Mouse (Mus musculus): ENCODE results near the gene Rbm8a. TPM values are rescaled to one million over a fixed set of nuclear protein-coding genes. Genes with fewer than 3 reads are reported as not detected.
A peak's percentile ranks its signal among the peaks of the same experiment; 100 is the strongest.

The Rbm8a gene
- total RNA-seq (2021), result 10 to 100 TPM; 57.0 to 65.1 TPM
- long read RNA-seq, experiment 1, transcript Rbm8a-202 (6 exons, 2,604 nt), result minor isoform, 14 of 44 reads
- long read RNA-seq, experiment 1, transcript Rbm8a-201 (6 exons, 2,608 nt), result major isoform, 20 of 44 reads
- long read RNA-seq, experiment 1, partial matches to known transcripts, result 2 of 44 reads
- long read RNA-seq, experiment 1, other reads (novel, unspliced or antisense), result 8 of 44 reads
- long read RNA-seq, experiment 2, transcript Rbm8a-201 (6 exons, 2,608 nt), result major isoform, 28 of 52 reads
- long read RNA-seq, experiment 2, transcript Rbm8a-202 (6 exons, 2,604 nt), result minor isoform, 14 of 52 reads
- long read RNA-seq, experiment 2, partial matches to known transcripts, result 3 of 52 reads
- long read RNA-seq, experiment 2, other reads (novel, unspliced or antisense), result 7 of 52 reads

- DNase-seq, result peak; percentile 94
Measured at GRCm38 (mm10) chr3:96629729-96630600, at the start of gene Rbm8a. Rbm8a (plus strand) TSS chr3:96629933.

- DNase-seq, result no peak
Measured at GRCm38 (mm10) chr3:96581141-96581540, 48.6 kb upstream of the Rbm8a start.

GRCm38 (mm10) chr3:96581771-96582515 lies 47.8 kb upstream of the Rbm8a start:
- DNase-seq, result no peak

- no peak for DNase-seq
Measured at GRCm38 (mm10) chr3:96583386-96583785, 46.3 kb upstream of the Rbm8a start.

- DNase-seq, result no peak
Measured at GRCm38 (mm10) chr3:96590657-96591056, 39.1 kb upstream of the Rbm8a start.

GRCm38 (mm10) chr3:96593374-96593773 lies 36.4 kb upstream of the Rbm8a start:
- no peak for DNase-seq

GRCm38 (mm10) chr3:96593790-96594560 lies 35.8 kb upstream of the Rbm8a start, which contains the start of gene Polr3gl:
Polr3gl (minus strand) TSS chr3:96594181.
- peak; percentile 91 for DNase-seq

- no peak for DNase-seq
Measured at GRCm38 (mm10) chr3:96594851-96595250, 34.9 kb upstream of the Rbm8a start.

- DNase-seq, result no peak
Measured at GRCm38 (mm10) chr3:96595661-96596060, 34.1 kb upstream of the Rbm8a start.

GRCm38 (mm10) chr3:96596228-96596707 lies 33.5 kb upstream of the Rbm8a start, which contains the start of gene Ankrd34a:
Ankrd34a (plus strand) TSS chr3:96596636.
- DNase-seq, result no peak

- DNase-seq, result no peak
Measured at GRCm38 (mm10) chr3:96596855-96597254, 32.9 kb upstream of the Rbm8a start.

GRCm38 (mm10) chr3:96597435-96597891 lies 32.3 kb upstream of the Rbm8a start:
- no peak for DNase-seq

GRCm38 (mm10) chr3:96598156-96599068 lies 31.3 kb upstream of the Rbm8a start:
- DNase-seq, result peak; percentile 70

- no peak for DNase-seq
Measured at GRCm38 (mm10) chr3:96599069-96599393, 30.7 kb upstream of the Rbm8a start.

GRCm38 (mm10) chr3:96599411-96599810 lies 30.3 kb upstream of the Rbm8a start:
- DNase-seq, result no peak

GRCm38 (mm10) chr3:96600639-96601250 lies 29.0 kb upstream of the Rbm8a start, which contains the start of gene Lix1l:
Lix1l (plus strand) TSS chr3:96601149.
- peak; percentile 87 for DNase-seq

GRCm38 (mm10) chr3:96601251-96601787 lies 28.4 kb upstream of the Rbm8a start:
- DNase-seq, result peak; percentile 76

GRCm38 (mm10) chr3:96601941-96602703 lies 27.6 kb upstream of the Rbm8a start:
- no peak for DNase-seq

- DNase-seq, result no peak
Measured at GRCm38 (mm10) chr3:96602704-96603084, 27.0 kb upstream of the Rbm8a start.
